Mouse (Mus musculus) thymus, adult 18-20 months (tissue): ENCODE measurements around the gene Ckap2l.

Source experiments
- DNase-seq, 2 experiments: peaks; one replicate each; pipeline ENCODE4 v3.0.0; 2022; ENCODE audit warnings: mixed read lengths in 2 of 2

The Ckap2l gene

DNA sequence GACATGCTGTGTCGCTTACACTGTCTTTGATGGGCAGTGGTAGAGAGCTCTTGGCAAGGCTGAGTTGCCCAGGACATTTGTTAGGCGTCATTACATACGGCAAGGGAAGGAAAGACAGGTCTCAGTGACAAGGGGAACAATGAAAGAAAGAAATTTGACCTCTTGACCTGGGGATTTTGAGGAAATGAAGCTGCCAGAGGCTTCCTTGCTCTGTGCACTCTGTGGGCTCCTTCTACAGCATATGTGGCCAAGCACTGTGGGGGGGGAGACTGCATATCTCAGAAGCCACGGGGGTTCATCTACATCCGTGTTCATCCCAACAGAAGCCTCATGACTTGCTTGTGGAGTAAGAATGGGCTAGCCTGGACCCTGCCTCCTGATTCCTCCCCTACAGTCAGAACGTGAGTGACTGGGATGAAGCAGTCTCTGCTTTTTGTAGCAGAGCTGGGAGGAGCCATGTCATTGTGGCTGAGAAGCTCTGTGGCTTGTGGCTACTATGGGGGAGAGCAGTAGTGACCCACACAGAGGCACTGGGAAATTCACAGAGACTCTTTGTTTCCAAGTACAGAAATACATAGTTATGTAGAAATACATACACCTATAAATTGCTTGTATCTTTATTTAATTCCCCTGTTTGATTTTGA, 35.7 kb downstream of the Ckap2l start:
- no peak for DNase-seq

DNA sequence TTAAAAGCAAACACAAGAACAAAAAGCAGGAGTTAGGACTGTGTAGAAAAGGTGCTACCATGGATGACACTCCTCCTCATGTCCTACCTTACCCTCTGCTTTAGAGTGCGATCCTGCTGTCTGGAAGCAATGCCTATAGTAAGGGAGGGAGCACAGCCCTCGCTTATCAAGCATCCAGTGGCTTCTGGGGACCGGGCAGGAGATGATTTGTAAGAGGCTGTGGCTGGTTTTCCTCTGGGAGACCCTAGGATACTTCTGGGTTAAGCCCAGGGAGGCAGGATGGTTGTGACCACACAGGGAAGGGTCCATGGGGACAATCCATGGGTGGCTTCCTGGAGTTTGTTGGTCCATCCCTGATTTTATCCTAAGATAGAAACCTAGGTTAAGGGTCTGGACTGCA, 36.4 kb downstream of the Ckap2l start:
- no peak for DNase-seq

DNA sequence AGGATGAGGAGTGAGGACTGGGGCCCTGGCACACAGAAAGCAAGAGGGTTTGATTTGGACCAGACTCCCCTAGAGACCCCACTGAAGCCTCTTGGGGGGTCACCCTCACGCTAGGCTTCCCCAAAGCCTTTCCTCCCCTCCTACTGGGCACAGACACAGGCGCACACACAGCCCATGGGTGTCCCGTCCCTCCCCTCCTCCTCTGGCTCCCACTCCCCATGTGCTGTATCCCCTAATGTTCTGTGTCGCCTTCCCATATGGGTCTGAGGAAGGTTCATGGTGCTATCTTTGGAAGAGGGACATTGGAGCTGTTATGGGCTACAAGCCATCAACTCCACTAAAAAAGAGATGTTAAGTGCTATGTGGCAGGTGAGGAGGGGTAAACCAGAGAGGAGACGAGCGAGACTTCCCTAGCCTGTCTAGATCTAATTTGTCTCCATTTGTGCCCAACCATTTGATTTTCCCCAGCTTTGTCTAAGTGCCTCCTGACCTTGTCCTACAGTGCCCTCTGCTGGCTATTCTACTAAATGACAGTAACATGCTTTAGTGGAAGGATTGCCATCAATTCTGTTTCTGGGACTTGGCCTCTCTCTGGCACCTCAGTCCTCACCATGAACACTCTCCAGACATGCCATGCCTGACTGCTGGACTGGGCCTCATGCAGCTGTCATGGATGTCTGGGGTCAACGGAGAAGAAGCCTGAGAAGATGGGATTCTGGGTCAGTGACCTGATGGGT, 38.4 kb downstream of the Ckap2l start:
- peak in 1 of 2 experiments; percentile 31 for DNase-seq

DNA sequence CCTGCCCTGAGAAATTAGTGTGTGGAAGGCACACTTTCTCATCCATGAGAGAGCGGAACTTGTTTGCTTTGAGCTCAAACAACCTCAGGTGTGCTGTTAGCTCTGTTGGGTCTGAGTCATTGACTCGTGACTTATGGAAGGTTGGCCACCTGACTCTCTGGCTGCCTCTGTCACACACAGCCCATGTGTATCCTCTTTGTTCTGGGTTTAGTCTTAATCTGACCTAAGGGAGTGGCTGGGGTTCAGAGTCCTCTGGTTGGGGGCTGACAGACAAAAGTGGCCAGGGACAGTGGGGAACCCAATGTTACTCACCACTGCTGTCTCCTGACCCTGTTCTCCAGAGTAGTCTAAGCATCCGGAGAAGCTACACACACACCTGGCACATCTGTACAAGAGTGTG, 39.0 kb downstream of the Ckap2l start:
- no peak for DNase-seq

GRCm38 (mm10) chr2:129256006-129256405, 41.0 kb downstream of the Ckap2l start:
- no peak for DNase-seq

GRCm38 (mm10) chr2:129254076-129254475, 42.9 kb downstream of the Ckap2l start:
- no peak for DNase-seq

- no peak for DNase-seq
These were observed 43.4 kb downstream of the Ckap2l start for GRCm38 (mm10) chr2:129253631-129253970.

DNA sequence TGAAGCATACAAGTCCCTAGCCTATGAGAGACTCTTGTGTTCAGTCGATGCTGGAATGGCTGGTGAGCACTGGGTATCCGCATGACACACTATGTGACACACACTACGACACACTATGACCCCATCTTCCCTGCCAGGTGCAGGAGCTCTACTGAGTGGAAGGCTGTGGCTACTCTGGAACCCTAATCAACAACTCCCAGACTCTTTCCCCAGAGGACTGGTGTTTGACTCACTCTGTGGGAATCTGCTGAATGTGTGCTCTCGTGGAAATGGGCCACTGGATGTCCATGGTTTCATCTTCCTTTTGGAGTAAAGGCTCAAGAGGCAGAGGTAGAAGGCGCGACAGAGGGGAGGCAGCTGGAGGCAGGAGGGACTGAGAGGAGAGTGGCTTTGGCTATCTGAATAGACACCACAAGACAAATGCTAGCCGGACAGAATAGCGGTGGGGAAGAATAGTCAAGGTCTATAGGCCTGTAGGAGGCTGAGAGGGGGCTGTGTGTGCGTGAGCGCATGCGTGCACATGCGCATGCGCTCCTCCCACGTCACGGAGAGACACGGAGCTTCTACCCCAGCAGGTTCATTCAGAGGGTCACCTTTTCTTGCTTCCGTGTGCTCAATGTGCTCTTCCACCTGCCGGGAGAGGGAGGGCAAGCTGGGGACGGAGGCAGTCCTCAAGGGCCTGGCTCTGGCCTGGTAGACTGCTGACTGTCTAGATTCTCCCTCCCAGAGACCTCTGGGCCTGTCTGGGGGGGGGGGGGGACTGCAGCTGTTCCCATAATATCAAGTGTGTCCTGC, 44.0 kb downstream of the Ckap2l start:
- DNase-seq = no peak

GRCm38 (mm10) chr2:129249321-129249720, 47.7 kb downstream of the Ckap2l start:
- no peak for DNase-seq

DNA sequence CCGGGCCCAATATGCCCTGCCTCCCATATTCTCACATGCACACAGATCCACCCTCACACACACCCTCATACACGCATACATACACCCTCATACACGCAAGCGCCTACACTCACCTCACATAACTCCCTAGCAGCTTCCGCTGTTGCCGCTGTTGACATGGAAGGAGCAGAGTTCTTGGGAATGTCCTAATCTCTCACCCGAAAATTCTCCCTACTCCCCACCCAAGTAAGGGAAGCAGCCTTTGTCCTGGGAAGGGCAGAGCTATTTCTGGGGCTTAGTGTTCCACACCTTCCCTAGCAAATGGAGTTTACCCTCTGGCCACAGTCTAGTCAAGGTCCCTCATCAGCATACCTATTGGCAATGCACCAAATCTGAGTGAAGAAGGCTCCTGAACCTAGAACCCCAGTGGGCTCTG, 49.3 kb downstream of the Ckap2l start:
- DNase-seq = no peak

- no peak for DNase-seq
These were observed 50.1 kb downstream of the Ckap2l start for GRCm38 (mm10) chr2:129246924-129247323.

DNA sequence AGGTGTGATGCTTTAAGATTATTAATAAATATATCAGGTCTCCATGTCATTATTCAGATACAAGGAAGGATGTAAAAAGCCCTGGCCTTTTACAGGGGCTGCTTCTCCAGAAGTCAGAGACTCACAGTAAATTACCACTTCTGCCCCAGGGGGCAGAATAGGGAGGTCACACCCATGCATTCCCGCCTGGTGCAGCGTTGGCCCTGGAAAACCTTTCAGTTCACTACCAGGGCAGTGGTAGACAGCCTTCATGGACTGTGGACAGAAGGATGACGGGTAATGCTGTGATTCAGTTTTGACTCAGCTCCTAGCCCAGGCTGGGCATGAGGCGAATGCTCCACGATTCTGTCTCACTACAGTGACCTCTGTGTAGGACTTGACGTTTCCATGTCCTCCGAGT, 50.6 kb downstream of the Ckap2l start:
- DNase-seq = no peak

DNA sequence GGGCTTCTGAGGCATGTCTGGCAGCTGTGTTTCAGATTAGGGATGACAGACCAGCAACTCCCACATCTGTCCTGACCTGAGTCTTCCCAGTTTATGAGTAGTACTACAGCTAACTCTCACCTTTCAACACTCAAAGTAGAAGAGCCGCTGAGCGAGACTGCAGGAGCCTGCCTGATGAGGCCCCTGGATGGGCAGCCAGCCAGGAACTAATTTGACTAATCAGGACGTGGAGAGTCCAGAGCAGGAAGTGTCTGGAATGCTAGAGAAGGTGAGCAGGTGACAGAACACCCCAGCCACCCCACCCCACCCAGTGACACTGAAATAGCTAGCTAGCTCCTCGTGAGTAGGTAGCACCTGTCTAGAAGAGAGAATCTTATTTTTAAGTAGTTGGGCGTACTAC, 51.4 kb downstream of the Ckap2l start:
- no peak for DNase-seq

DNA sequence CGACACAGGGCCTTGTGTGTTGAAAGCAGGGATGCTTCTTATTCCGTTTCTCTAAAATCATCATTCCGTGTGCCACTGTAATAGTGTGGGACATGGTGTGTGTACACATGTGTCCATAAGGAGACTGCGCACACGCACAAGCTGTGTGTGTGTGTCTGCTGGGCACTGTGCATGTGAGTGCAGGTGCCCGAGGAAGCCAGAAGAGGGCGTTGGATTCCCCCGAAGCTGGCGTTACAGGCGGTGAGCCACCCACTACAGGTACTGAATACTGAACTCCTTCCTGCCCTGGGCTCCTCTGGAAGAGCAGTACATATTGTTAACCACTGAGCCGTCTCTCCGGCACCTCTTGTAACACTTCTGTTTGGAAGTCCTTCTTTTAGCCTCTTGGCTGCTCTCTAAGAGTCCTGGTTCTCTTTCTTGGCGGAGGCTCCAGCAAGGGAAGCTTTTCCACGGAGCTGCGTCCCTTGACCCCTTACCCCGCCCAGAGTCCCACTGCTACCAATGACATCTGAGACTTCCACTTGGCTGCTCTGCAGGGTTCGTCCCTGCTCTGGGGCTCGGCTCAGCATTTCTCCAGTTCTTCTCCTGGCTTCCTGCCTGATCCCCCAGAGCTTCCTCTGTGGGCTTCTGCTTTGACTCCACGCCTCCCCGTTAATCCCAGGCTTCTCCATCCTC, 52.4 kb downstream of the Ckap2l start:
- DNase-seq = no peak

DNA sequence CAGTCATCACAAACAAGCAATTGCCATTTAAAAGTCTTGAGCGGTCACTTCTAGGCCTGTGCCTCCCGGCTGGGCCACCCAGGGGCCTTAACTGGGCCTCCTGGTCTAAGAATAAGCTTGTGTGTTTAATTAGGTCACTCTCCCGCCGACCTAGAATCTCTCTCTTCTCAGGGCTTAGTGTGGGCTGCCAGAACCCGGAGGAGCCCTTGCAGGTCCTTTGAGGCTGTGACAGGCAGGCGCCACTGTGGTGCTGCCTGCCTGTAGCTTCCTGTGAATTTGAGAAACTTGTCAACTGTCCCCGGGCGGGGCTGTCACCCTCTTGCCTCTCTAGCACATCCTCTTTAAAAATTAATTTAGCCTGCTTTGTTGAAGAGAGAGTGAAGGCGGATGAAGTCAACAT, 53.2 kb downstream of the Ckap2l start:
- no peak for DNase-seq

DNA sequence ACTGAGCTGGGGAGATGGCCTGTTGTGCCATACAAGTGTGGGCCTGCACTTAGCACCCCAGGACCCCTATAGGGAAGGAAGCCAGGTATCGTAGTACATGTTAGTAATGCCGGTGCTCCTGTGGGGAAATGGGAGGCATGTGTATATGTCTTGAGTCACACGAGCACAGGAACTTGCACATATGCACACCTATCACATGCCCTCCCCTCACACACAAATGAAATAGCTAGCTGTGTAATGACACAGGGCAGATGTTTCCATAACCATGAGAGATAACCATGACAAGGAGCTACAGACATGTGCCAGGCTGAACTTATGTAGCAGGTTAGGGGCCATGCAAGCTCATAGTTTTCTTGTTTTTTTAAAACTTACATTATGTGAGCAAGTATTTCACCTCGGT, 54.0 kb downstream of the Ckap2l start:
- no peak for DNase-seq

GRCm38 (mm10) chr2:129241845-129242833, 54.9 kb downstream of the Ckap2l start:
- no peak for DNase-seq

DNA sequence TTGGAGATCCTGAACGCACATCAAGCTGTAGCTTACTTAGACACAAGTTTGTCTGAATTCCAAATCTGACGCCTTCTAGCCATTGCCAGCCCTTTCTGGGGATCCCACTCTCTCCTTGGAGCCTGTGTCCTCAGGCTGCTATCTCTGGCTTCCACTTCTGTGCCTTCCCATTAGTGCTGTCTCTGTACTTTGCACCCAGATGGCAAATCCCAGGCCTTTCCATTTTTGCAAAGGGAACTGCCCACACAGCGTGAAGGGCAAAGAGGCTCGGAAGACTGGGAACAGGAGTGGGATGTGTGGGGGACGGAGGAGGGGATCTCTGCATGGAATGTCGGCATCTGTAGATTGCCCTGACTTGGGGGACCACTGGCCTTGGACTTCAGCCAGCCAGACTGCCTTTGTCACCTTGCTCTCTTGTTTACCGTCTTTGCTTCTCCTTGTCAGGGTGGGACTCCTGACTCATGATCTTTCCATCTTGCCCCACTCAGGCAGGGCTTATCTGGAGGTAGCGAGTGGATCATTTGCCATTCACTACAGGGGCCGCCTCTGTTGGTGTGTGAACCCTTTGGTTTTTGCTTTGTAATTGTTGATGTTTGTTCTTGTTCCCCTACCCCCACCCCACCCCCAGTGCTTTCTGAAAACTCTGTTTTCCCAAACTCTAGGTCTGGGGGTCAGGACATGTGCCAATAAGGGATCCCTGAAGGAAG, 56.1 kb downstream of the Ckap2l start:
- DNase-seq = no peak

DNA sequence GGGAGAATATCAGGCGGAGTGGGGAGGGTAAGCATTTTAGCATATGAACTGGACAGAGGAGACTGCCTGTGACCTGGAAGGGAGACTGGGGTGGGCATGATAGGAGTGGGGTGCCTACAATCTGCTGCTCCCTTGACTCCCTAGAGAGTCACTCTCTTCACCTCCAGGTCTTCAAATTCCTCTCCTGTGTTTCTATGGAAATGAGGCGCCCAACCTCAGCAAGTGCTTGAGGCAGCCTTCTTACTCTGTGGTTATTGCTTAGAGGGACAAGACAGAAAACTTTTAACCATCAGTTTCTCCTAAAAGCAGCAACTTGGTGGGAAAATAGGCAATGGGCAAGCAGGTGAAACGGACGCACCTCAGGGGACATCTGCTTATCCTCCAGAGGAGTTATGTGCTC, 60.5 kb downstream of the Ckap2l start:
- DNase-seq = no peak

DNA sequence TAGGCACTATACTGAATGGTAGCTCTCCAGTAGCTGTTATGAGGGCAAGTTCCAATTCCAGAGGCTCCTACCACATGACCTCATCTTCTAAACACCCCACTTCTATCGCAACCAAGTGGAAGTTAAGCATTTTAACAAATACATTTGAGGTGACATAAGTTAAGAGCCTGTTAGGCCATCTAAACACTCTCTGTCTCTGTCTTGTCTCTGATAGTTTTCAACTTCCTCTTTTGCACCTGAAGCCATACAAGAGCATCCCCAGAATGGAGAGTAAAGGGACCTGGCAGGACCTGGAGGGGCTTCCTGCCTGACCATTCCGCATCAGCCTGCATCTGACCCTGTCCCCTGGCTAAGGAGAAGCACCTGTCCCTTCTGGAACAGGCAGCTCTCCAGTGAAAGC, 62.3 kb downstream of the Ckap2l start:
- no peak for DNase-seq

DNA sequence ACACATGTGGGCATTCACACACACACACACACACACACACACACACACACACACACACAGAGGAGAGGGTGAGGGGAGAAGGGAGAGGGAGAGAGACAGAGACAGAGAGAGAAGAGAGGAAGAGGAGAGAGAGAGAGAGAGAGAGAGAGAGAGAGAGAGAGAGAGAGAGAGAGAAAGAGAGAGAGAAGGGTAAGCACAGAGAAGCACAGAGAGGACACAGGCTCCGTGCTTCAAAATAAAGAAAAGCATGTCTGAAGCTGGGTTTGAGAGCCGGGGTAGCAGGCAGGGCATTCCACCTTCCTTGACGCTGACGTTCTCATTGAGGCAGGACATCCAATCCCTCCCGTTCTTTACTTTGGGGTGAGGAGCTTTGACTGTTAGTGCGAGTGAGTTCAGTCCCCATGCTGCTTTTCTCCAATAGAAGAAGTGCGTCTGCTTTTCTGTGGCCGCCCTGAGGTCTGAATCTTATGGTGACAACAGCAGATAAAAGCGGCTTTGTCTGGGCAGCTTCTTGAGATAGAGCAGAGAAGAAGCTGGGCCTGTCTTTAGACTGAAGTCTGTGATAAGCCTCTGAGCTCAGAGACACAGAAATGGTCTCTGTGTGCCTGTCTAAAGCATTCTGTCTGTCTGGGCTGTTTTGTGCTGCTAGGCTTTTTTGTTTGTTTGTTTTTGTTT, 63.1 kb downstream of the Ckap2l start:
- DNase-seq = no peak
